Mouse (Mus musculus) forebrain, embryonic 11.5 days (tissue): ENCODE data around the gene Rxra. TPM values are rescaled to one million over a fixed set of nuclear protein-coding genes. Genes with fewer than 3 reads are reported as not detected.

Experiments
- ATAC-seq: fragments of 200-750 bp; cut with Nextera tagmentation; replicated peaks from 2 replicates; pipeline ENCODE4 v1.8.0; 2017; ENCODE audit warnings: moderate TSS enrichment; ENCODE audit not compliant: low FRiP score
- DNase-seq: peaks from one replicate; pipeline ENCODE4 v3.0.0-alpha.2; 2017; ENCODE audit warnings: low spot score
- H3K27ac ChIP-seq: fragments of 300-500 bp; sonication (generic); 2 replicates; pipeline ENCODE4 v1.5.1; 2014; ENCODE audit warnings: low read depth, low read length
- H3K27me3 ChIP-seq: fragments of 300-500 bp; sonication (generic); 2 replicates; pipeline ENCODE4 v1.6.1; 2014; ENCODE audit warnings: mild to moderate bottlenecking, low read length, mixed read lengths; ENCODE audit not compliant: control insufficient read depth, insufficient read depth
- H3K36me3 ChIP-seq: fragments of 300-500 bp; sonication (generic); 2 replicates; pipeline ENCODE4 v1.6.1; 2014; ENCODE audit warnings: mild to moderate bottlenecking, low read length, moderate library complexity, mixed read lengths; ENCODE audit not compliant: control insufficient read depth, insufficient read depth
- H3K4me1 ChIP-seq: fragments of 300-500 bp; sonication (generic); replicated peaks from 2 replicates; pipeline ENCODE4 v1.6.1; 2014; ENCODE audit warnings: low read length, mixed read lengths; ENCODE audit not compliant: control insufficient read depth, insufficient read depth
- H3K4me2 ChIP-seq: fragments of 300-500 bp; sonication (generic); 2 replicates; pipeline ENCODE4 v1.6.1; 2014; ENCODE audit warnings: low read depth, mild to moderate bottlenecking, low read length, moderate library complexity, mixed read lengths; ENCODE audit not compliant: severe bottlenecking
- H3K4me3 ChIP-seq: fragments of 300-500 bp; sonication (generic); 2 replicates; pipeline ENCODE4 v1.5.1; 2014; ENCODE audit warnings: low read depth, low read length
- H3K9ac ChIP-seq: fragments of 300-500 bp; sonication (generic); 2 replicates; pipeline ENCODE4 v1.6.1; 2014; ENCODE audit warnings: low read length
- H3K9me3 ChIP-seq: fragments of 300-500 bp; sonication (generic); 2 replicates; pipeline ENCODE4 v1.6.1; 2016; ENCODE audit warnings: low read length, mixed read lengths; ENCODE audit not compliant: control insufficient read depth
- WGBS: fragments of 180-500 bp; shearing (Covaris S2); extraction: QIAGEN DNeasy Blood & Tissue Kit; methylation state at CpG from one replicate; pipeline ENCODE4 v1.1.7; 2014; 5-methylcytosine and 5-hydroxymethylcytosine counted together
- polyA plus RNA-seq: library from polyadenylated mRNA; unstranded; fragments of >200 nt; fragmentation: Nextera tagmentation; extraction: Ambion mirVana; gene quantifications from 2 replicates; pipeline ENCODE4 v1.2.1, GENCODE M21; 2014

The Rxra gene
- polyA plus RNA-seq, 1 experiment from 2014 or later = 6.5 TPM

GRCm38 (mm10) chr2:27751135-27751519, 74.9 kb downstream of the Rxra start:
- Histone ChIP-seq H3K4me3 (no peak overlapping the region), H3K27me3 (no peaks in the 10 kb centered on the region), H3K4me1 (0 out of 2 replicates have a peak, but pooled peaks cover 2% of the 10 kb centered on the region), H3K36me3 (no peaks in the 10 kb centered on the region), H3K27ac (no peak overlapping the region), H3K4me2 (no peak overlapping the region), H3K9me3 (no peaks in the 10 kb centered on the region), H3K9ac (no peak overlapping the region)
- WGBS = 82% methylated on average over 7 of the region's 7 CpGs
- ATAC-seq = no peak
- no peak for DNase-seq

GRCm38 (mm10) chr2:27751803-27752202, 75.6 kb downstream of the Rxra start:
- Histone ChIP-seq H3K4me2 (no peak overlapping the region), H3K4me1 (no peaks in the 10 kb centered on the region), H3K27ac (no peak overlapping the region), H3K9ac (no peak overlapping the region), H3K9me3 (no peaks in the 10 kb centered on the region), H3K36me3 (no peaks in the 10 kb centered on the region), H3K4me3 (no peak overlapping the region), H3K27me3 (no peaks in the 10 kb centered on the region)
- DNase-seq (no peak), ATAC-seq (no peak)
- WGBS = 97% methylated on average over 4 of the region's 4 CpGs

- DNase-seq = no peak
- no peak overlapping the region for H3K4me3 ChIP-seq
- H3K27me3 ChIP-seq = no peaks in the 10 kb centered on the region
- H3K9me3 ChIP-seq = no peaks in the 10 kb centered on the region
- no peak overlapping the region for H3K27ac ChIP-seq
- H3K4me1 ChIP-seq = no peaks in the 10 kb centered on the region
- WGBS = 92% methylated on average over 9 of the region's 9 CpGs
- no peak overlapping the region for H3K4me2 ChIP-seq
- no peaks in the 10 kb centered on the region; the same call in 1 of the 2 replicates for H3K36me3 ChIP-seq
- ATAC-seq = no peak
- H3K9ac ChIP-seq = no peak overlapping the region
Measured at GRCm38 (mm10) chr2:27754094-27754493, 77.9 kb downstream of the Rxra start.

- 92% methylated on average over 13 of the region's 13 CpGs for WGBS
- no peak for DNase-seq
- Histone ChIP-seq H3K9ac (no peak overlapping the region), H3K4me3 (no peak overlapping the region), H3K27ac (no peak overlapping the region), H3K4me2 (no peak overlapping the region), H3K27me3 (no peaks in the 10 kb centered on the region), H3K4me1 (no peaks in the 10 kb centered on the region), H3K9me3 (no peaks in the 10 kb centered on the region), H3K36me3 (no peaks in the 10 kb centered on the region; the same call in 1 of the 2 replicates)
- no peak for ATAC-seq
Measured at GRCm38 (mm10) chr2:27755986-27756641, 79.9 kb downstream of the Rxra start.

GRCm38 (mm10) chr2:27758414-27759301, 82.4 kb downstream of the Rxra start:
- ATAC-seq (no peak), DNase-seq (peak; percentile 69)
- Histone ChIP-seq H3K27ac (peak overlapping the region; percentile 2; the same call in 1 of the 2 replicates), H3K4me3 (no peak overlapping the region), H3K9ac (no peak overlapping the region), H3K4me2 (no peak overlapping the region), H3K4me1 (no peaks in the 10 kb centered on the region), H3K9me3 (no peaks in the 10 kb centered on the region), H3K36me3 (no peaks in the 10 kb centered on the region; the same call in 1 of the 2 replicates), H3K27me3 (no peaks in the 10 kb centered on the region)
- 69% methylated on average over 20 of the region's 20 CpGs for WGBS

- H3K4me1 ChIP-seq = peaks cover 3% of the 10 kb centered on the region; the same call in 1 of the 2 replicates
- no peaks in the 10 kb centered on the region; the same call in 1 of the 2 replicates for H3K36me3 ChIP-seq
- no peak overlapping the region for H3K27ac ChIP-seq
Measured at GRCm38 (mm10) chr2:27759431-27759830, 83.2 kb downstream of the Rxra start.

GRCm38 (mm10) chr2:27761260-27761995, 85.2 kb downstream of the Rxra start:
- 92% methylated on average over 10 of the region's 10 CpGs for WGBS
- Histone ChIP-seq H3K4me1 (peaks cover 3% of the 10 kb centered on the region; the same call in 1 of the 2 replicates), H3K4me2 (no peak overlapping the region), H3K4me3 (no peak overlapping the region), H3K9ac (no peak overlapping the region), H3K27ac (no peak overlapping the region), H3K9me3 (no peaks in the 10 kb centered on the region), H3K27me3 (no peaks in the 10 kb centered on the region), H3K36me3 (no peaks in the 10 kb centered on the region; the same call in 1 of the 2 replicates)
- ATAC-seq (no peak), DNase-seq (no peak)

More at GRCm38 (mm10) chr2:27759431-27759830, 83.2 kb downstream of the Rxra start:
- no peaks in the 10 kb centered on the region for H3K9me3 ChIP-seq
- H3K27me3 ChIP-seq = no peaks in the 10 kb centered on the region
- H3K4me3 ChIP-seq = no peak overlapping the region
- no peak overlapping the region for H3K4me2 ChIP-seq
- 92% methylated on average over 14 of the region's 14 CpGs for WGBS
- no peak overlapping the region for H3K9ac ChIP-seq
- no peak for DNase-seq
- ATAC-seq = no peak

GRCm38 (mm10) chr2:27761996-27762340, 85.7 kb downstream of the Rxra start:
- no peak overlapping the region for H3K4me3 ChIP-seq
- no peaks in the 10 kb centered on the region for H3K27me3 ChIP-seq
- ATAC-seq (no peak), DNase-seq (no peak)
- no peak overlapping the region for H3K27ac ChIP-seq
- no peaks in the 10 kb centered on the region; the same call in 1 of the 2 replicates for H3K36me3 ChIP-seq
- 89% methylated on average over 9 of the region's 9 CpGs for WGBS
- no peak overlapping the region for H3K4me2 ChIP-seq
- no peaks in the 10 kb centered on the region for H3K9me3 ChIP-seq
- H3K4me1 ChIP-seq = peaks cover 3% of the 10 kb centered on the region; the same call in 1 of the 2 replicates
- no peak overlapping the region for H3K9ac ChIP-seq
